Mouse (Mus musculus) Patski (cell line): ENCODE data around the gene Shc4. TPM values are rescaled to one million over a fixed set of nuclear protein-coding genes. Genes with fewer than 3 reads are reported as not detected.

Source experiments
- ATAC-seq: fragments of 100-300 bp; one replicate; pipeline ENCODE4 v1.8.0; 2021
- CTCF ChIA-PET: fragments of 350-600 bp; sonication (Branson Sonifier 250); formaldehyde crosslinking; loops from one replicate; lab custom pipeline; 2022; ENCODE audit warnings: inconsistent platforms; lab: Charles Lee
- POLR2A ChIA-PET: fragments of 350-600 bp; sonication (Branson Sonifier 250); formaldehyde crosslinking; loops from one replicate; lab custom pipeline; 2022; ENCODE audit warnings: antibody characterized with exemption, inconsistent platforms; lab: Charles Lee
- DNase-seq: peaks from one replicate; pipeline ENCODE4 v3.0.0-alpha.2; 2011; ENCODE audit warnings: low read depth, low spot score
- H3K27me3 ChIP-seq: fragments of 371-371 bp; one replicate; pipeline ENCODE4 v1.5.1; 2021
- CTCF ChIP-seq: fragments of 100-300 bp; IDR thresholded peaks from one replicate; pipeline ENCODE4 v1.5.1; 2021
- in situ Hi-C: fragments of 300-500 bp; cut with MboI; formaldehyde crosslinking; loops from 3 replicates; pipeline ENCODE4 v1.11.1; 2018; ENCODE audit warnings: low pct_unique_long_range_greater_than_20kb, mixed read lengths
- polyA plus RNA-seq: library from polyadenylated mRNA; unstranded; gene quantifications from one replicate; pipeline ENCODE4 v1.2.3, GENCODE M21; 2021

Gene Shc4
- polyA plus RNA-seq, 1 experiment from 2014 or later, result 0.87 TPM

DNA sequence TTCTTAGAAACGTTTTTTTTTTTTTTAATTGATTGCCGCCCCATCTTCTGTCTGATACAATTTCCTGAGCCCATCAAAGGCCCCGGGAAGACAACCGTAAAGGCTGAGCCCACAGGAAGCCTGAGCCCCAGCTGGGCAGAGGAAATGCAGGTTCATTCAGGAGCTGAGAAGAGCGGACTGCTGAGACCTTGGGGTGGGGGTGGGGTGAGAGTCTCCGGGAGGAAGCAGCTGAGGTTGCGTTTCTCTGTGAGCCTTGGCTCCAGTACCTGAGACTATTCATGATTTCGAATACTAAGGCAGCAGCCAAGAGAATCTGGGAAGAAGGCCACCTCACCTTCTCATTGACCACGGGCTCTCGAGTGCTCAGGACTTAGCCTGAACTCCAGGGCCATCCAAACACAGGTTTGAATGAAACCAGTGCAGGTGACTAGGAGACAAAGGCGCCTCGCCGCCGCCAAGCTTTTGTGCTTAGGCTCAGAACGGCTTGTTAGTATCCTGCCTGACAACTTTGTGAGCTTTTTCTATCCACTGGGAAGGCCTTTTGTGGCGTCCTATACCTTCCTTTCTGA lies 682 bp upstream of the Shc4 start:
- TF ChIP-seq CTCF, result no peak
- DNase-seq (no peak), ATAC-seq (no peak)
- peaks cover 15% of the 10 kb centered on the region for H3K27me3 ChIP-seq
- in situ Hi-C loops, result loop anchor here (5.0 kb wide), 1 partner anchor 67 kb away; no protein-coding TSS in a partner anchor
- ChIA-PET POLR2A (interaction anchor here (0.7 kb wide), 1 partner anchor 13 kb away, joined by 4 read pairs; no protein-coding TSS in a partner anchor), CTCF (interaction anchor here (0.7 to 2.8 kb wide), 5 partner anchors 8 to 64 kb away, joined by 3 to 8 read pairs (median 5); no protein-coding TSS in a partner anchor)

DNA sequence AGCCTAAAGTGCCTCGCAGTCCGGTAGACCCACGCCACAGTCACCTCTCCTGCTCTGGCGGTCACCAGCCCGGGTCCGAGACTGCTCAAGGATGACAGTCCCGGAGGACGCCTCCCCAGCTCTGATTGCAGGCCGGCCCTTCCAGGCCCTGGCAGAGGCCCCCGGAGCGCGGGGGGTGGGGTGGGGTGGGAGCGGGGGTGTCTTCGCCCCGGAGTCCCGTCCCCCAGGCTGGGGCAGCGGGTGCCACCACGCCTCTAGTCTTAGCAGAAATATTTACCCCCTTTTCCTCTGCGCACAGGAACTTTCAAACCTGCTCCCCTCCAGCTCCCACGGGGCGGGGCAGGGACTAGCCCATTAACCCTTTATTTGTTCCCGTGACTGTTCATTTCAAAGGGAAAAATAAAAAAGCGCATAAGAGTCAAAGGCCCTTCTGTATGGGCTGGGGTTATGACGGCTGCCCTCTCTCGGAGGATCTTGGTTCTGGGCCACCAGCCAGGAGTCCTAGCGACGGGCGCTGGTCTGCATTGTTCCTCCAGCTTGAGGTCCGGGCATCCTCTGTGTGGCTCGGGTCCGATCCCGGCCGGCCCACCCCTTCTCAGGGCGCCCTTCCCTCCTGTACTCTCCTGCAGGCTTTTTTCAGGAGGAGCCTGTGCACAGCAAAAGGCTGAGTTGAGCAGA lies 401 bp downstream of the Shc4 start:
- ChIA-PET CTCF (interaction anchor here (1.0 to 2.8 kb wide), 5 partner anchors 8 to 63 kb away, joined by 4 to 8 read pairs (median 5); no protein-coding TSS in a partner anchor), POLR2A (no interaction called here)
- H3K27me3 ChIP-seq, result peaks cover 15% of the 10 kb centered on the region
- DNase-seq, result no peak
- ATAC-seq, result peak; percentile 50
- no peak for TF ChIP-seq CTCF
- in situ Hi-C loops, result no loop called here

DNA sequence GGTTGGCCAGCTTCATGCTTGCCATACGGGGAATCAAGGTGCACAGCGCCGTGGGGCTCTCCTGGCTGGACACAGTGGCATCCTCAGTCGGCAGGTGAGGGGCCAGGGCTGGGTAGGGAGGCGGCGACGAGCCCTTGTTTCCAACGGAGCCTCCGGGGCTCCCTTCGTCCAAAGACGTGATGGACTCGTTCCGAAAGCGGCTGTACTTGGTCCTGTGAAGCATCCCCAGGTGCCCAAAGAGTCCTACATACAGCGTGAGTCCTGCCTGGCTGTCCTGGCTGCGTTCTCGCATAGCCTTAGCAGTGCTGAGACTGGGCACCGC lies 901 bp downstream of the Shc4 start:
- in situ Hi-C loops, result no loop called here
- CTCF ChIA-PET, result interaction anchor here (1.3 to 2.8 kb wide), 3 partner anchors 9 to 15 kb away, joined by 4 to 8 read pairs (median 6); no protein-coding TSS in a partner anchor
- ATAC-seq, result no peak

DNA sequence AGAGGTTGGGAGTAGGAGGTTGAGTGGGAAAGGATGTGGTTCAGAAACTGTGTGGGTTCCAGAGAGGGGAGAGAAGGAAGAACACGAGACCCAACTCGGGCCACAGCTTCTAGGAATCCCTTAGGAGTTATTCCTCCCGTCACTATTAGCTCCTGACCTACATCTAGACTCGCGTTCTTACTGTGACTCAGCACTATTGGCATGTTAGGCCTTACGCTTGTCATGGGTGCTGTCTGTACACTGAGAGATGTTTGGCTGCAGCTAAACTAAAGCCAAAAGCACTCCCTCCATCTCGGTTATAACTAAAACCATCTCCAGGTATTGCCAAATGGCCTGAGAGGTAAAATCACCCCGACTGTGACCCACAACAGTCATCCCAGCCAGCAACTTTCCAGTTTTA lies 7.3 kb downstream of the Shc4 start:
- DNase-seq (no peak), ATAC-seq (no peak)
- no peak for TF ChIP-seq CTCF
- in situ Hi-C loops, result no loop called here
- CTCF ChIA-PET, result no interaction called here
- peaks cover 6% of the 10 kb centered on the region for H3K27me3 ChIP-seq
- POLR2A ChIA-PET, result no interaction called here

More for the DNA sequence above, 901 bp downstream of the Shc4 start:
- POLR2A ChIA-PET, result no interaction called here
- peaks cover 15% of the 10 kb centered on the region for H3K27me3 ChIP-seq
- no peak for TF ChIP-seq CTCF
- DNase-seq, result no peak

DNA sequence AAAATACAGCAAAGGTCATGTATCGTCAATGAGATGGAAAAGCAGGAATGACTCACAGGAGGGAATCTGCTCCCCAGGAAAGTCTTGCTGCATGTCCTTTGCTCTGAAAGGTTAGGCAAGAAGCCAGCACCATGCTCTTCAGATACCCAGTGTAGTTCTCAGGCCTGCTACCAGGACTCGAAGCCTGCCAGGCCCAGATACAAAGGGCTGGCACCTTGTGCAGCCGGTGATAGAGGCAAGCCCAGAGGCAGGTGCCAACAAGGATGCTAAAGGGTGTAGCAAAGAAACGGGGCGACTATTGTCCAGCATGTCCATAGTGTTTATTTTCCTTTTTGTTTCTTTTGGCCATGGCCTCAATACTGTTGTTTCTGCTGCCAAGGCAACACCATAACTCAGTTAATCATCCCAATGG lies 17.4 kb downstream of the Shc4 start:
- POLR2A ChIA-PET, result no interaction called here

DNA sequence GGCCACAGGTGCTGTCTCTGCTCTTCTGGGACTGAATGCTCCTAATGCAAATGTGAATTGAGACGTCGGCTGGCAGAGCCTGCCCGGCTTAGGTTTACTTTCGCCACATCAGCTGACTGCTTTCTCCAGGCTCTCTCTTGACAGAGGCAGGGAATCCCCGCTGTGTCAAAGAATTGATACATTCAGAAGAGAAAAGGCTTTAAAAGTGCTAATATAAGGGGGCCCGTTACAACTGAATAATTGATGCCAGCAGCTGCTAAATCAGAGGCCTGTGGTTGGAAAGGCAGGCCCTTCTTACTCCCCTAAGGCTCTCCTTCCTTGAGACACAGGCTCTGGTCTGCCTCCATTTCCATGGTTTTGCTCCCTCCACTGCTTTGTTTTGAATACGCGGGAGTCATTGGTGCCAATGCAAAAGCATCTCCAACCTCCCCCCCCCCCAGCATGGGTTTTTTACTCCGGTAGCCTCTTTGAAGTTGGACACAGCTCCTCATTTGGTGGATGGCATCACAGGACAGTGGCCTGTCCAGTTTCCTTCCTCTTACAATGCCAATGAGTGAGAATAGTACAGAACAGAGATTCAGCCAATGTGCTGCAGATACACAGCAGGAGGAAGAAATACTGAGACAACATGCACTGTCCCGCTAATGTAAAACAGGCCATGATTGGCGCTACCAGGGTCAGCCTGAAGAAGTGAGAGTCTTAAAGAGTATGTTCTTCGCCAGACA lies 18.9 kb downstream of the Shc4 start:
- DNase-seq (no peak), ATAC-seq (no peak)
- in situ Hi-C loops, result no loop called here
- no peak for TF ChIP-seq CTCF
- ChIA-PET POLR2A (interaction anchor here (0.7 kb wide), 1 partner anchor 48 kb away, joined by 3 read pairs; no protein-coding TSS in a partner anchor), CTCF (interaction anchor here (0.6 to 1.2 kb wide), 2 partner anchors 11 to 874 kb away, joined by 3 to 4 read pairs; no protein-coding TSS in a partner anchor)
- H3K27me3 ChIP-seq, result no peaks in the 10 kb centered on the region

More for the DNA sequence above, 17.4 kb downstream of the Shc4 start:
- in situ Hi-C loops, result no loop called here
- no peaks in the 10 kb centered on the region for H3K27me3 ChIP-seq
- no peak for TF ChIP-seq CTCF
- peak; percentile 50 for DNase-seq
- CTCF ChIA-PET, result interaction anchor here (0.9 to 1.2 kb wide), 2 partner anchors 12 to 40 kb away, joined by 3 to 4 read pairs; no protein-coding TSS in a partner anchor
- peak; percentile 60 for ATAC-seq

DNA sequence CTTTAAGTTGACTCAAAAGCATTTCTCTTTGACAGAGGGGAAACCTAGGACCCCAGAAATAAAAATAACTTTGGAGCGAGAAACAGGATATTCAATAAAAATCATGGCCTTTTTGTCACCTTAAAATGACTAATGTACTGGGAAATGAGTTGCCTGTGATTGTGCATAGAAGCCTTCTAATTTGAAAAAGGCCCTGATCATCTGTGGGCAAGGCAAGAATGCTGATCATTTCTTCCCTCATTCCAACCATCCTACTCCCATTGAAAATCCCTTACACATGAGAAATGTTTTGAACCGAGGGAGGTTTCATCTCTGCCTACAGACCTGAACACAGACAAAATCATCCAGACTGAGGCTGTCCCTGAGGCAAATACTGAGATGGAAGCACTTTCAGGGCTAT lies 21.1 kb downstream of the Shc4 start:
- ChIA-PET POLR2A (no interaction called here), CTCF (interaction anchor here (1.4 kb wide), 1 partner anchor 38 kb away, joined by 3 read pairs; no protein-coding TSS in a partner anchor)
- DNase-seq (no peak), ATAC-seq (no peak)
- no peaks in the 10 kb centered on the region for H3K27me3 ChIP-seq
- no peak for TF ChIP-seq CTCF
- in situ Hi-C loops, result no loop called here

DNA sequence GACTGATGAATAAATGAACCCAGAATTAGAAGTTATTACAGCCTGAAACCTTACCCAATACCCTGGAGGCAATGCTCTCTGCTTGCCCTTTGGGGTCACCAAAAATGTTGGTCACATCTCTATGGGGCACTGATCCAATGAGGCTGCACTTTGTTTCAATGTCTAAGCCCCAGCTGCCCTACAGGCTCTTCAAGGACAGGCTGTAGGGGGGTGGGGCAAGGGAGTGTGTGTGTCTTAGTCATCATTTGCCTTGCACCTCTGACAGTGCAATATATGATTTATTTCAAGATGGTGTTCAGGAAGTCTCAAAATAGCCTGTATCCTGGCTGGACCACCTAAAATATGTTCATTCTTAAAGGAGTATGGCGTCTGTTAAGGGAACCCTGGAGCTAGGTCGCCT lies 22.3 kb downstream of the Shc4 start:
- DNase-seq (no peak), ATAC-seq (no peak)
- in situ Hi-C loops, result no loop called here
- ChIA-PET POLR2A (no interaction called here), CTCF (no interaction called here)
- TF ChIP-seq CTCF, result no peak
- H3K27me3 ChIP-seq, result no peaks in the 10 kb centered on the region

DNA sequence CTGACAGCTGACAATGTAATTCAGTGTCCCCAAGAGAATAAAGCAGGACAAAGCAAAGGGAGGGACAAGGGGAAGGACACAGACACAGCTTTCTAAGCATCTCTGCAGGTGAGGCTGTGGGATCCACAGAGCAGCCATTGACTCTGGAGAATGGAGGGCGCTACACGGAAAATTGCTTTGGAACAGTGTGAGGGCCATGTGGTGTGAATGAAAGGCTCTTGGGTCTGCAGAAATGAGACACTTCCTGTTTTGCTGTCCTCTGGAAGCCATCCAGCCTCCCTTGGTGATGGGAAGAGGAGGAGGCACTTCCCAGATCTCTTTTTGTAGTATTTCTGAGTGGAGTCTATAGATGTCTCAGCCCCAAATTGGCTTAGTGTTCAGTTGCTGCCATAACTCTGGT lies 27.7 kb downstream of the Shc4 start:
- TF ChIP-seq CTCF, result no peak
- in situ Hi-C loops, result no loop called here
- CTCF ChIA-PET, result no interaction called here
- ATAC-seq (no peak), DNase-seq (no peak)
- POLR2A ChIA-PET, result no interaction called here
- H3K27me3 ChIP-seq, result no peaks in the 10 kb centered on the region

DNA sequence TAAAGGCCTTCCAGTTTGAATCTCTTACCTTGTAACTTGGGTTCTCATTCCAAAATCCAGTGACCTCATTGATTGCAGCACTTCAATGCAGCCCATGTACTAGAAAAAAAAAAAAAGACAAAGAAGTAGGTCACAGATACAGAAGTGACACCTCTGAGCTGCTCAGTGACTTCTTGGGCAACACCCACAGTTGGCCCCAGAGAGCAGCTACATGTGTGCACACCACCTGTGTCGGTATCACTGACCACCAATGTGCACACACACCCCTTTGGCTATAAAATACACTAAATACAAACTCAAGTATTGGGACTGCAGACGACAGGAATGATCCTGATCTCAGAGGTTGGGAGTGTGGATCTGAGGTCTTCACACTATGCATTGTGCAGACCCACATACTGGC lies 29.1 kb downstream of the Shc4 start:
- TF ChIP-seq CTCF, result no peak
- in situ Hi-C loops, result no loop called here
- no peaks in the 10 kb centered on the region for H3K27me3 ChIP-seq
- DNase-seq, result no peak
- ChIA-PET POLR2A (no interaction called here), CTCF (interaction anchor here (1.1 kb wide), 1 partner anchor 11 kb away, joined by 4 read pairs; no protein-coding TSS in a partner anchor)
- ATAC-seq, result no peak
